Mouse (Mus musculus): ENCODE results near the gene Slc30a9. TPM values are rescaled to one million over a fixed set of nuclear protein-coding genes. Genes with fewer than 3 reads are reported as not detected.

Slc30a9 gene
- polyA plus RNA-seq, 1 experiment from 2014 or later: 149 TPM

- H3K9ac ChIP-seq (replicated peaks; ENCODE audit: low read length): no peak overlapping the region
- no peaks in the 10 kb centered on the region for H3K9me3 ChIP-seq (replicated peaks; ENCODE audit: control insufficient read depth, low read length)
- ATAC-seq (replicated peaks; ENCODE audit: insufficient number of reproducible peaks, low FRiP score, low TSS enrichment, low read depth): no peak
- H3K4me2 ChIP-seq (ENCODE audit: low read depth, low read length): no peak overlapping the region
- no peak overlapping the region for H3K4me3 ChIP-seq (ENCODE audit: low read depth, low read length)
- 95% methylated on average over 9 of the region's 9 CpGs for WGBS
- H3K27ac ChIP-seq (replicated peaks; ENCODE audit: low read depth, low read length): no peak overlapping the region
- no peaks in the 10 kb centered on the region for H3K4me1 ChIP-seq (ENCODE audit: control insufficient read depth, insufficient read depth, low read length)
- no peaks in the 10 kb centered on the region for H3K27me3 ChIP-seq (ENCODE audit: control insufficient read depth, insufficient read depth, low read length)
- no peak for DNase-seq (ENCODE audit: low spot score)
- H3K36me3 ChIP-seq (replicated peaks; ENCODE audit: control insufficient read depth, insufficient read depth, low read depth, low read length): peaks cover under 1% of the 10 kb centered on the region
Measured at GRCm38 (mm10) chr5:67279407-67279806, 27.3 kb upstream of the Slc30a9 start.

- ATAC-seq (replicated peaks; ENCODE audit: insufficient number of reproducible peaks, low FRiP score, low TSS enrichment, low read depth) (no peak), DNase-seq (ENCODE audit: low spot score) (no peak)
- Histone ChIP-seq H3K4me3 (ENCODE audit: low read depth, low read length) (no peak overlapping the region), H3K4me1 (ENCODE audit: control insufficient read depth, insufficient read depth, low read length) (no peaks in the 10 kb centered on the region), H3K9me3 (replicated peaks; ENCODE audit: control insufficient read depth, low read length) (no peaks in the 10 kb centered on the region), H3K27me3 (ENCODE audit: control insufficient read depth, insufficient read depth, low read length) (no peaks in the 10 kb centered on the region), H3K27ac (replicated peaks; ENCODE audit: low read depth, low read length) (no peak overlapping the region), H3K4me2 (ENCODE audit: low read depth, low read length) (no peak overlapping the region), H3K36me3 (replicated peaks; ENCODE audit: control insufficient read depth, insufficient read depth, low read depth, low read length) (peaks cover 4% of the 10 kb centered on the region), H3K9ac (replicated peaks; ENCODE audit: low read length) (no peak overlapping the region)
- 90% methylated on average over 4 of the region's 4 CpGs for WGBS
Measured at GRCm38 (mm10) chr5:67279840-67280239, 26.9 kb upstream of the Slc30a9 start.

GRCm38 (mm10) chr5:67280400-67280799 is 26.4 kb upstream of the Slc30a9 start:
- Histone ChIP-seq H3K36me3 (replicated peaks; ENCODE audit: control insufficient read depth, insufficient read depth, low read depth, low read length) (peaks cover 6% of the 10 kb centered on the region), H3K4me3 (ENCODE audit: low read depth, low read length) (no peak overlapping the region)

GRCm38 (mm10) chr5:67295029-67295428 is 11.7 kb upstream of the Slc30a9 start:
- no peaks in the 10 kb centered on the region for H3K36me3 ChIP-seq (replicated peaks; ENCODE audit: control insufficient read depth, insufficient read depth, low read depth, low read length)
- no peak overlapping the region for H3K4me2 ChIP-seq (ENCODE audit: low read depth, low read length)
- no peaks in the 10 kb centered on the region for H3K4me1 ChIP-seq (ENCODE audit: control insufficient read depth, insufficient read depth, low read length)
- no peak overlapping the region for H3K4me3 ChIP-seq (ENCODE audit: low read depth, low read length)
- no peaks in the 10 kb centered on the region for H3K9me3 ChIP-seq (replicated peaks; ENCODE audit: control insufficient read depth, low read length)
- ATAC-seq (replicated peaks; ENCODE audit: insufficient number of reproducible peaks, low FRiP score, low TSS enrichment, low read depth): no peak
- 77% methylated on average over 3 of the region's 3 CpGs for WGBS
- H3K9ac ChIP-seq (replicated peaks; ENCODE audit: low read length): no peak overlapping the region
- no peaks in the 10 kb centered on the region for H3K27me3 ChIP-seq (ENCODE audit: control insufficient read depth, insufficient read depth, low read length)
- DNase-seq (ENCODE audit: low spot score): no peak
- H3K27ac ChIP-seq (replicated peaks; ENCODE audit: low read depth, low read length): no peak overlapping the region

More at GRCm38 (mm10) chr5:67280400-67280799, 26.4 kb upstream of the Slc30a9 start:
- DNase-seq (ENCODE audit: low spot score) (no peak), ATAC-seq (replicated peaks; ENCODE audit: insufficient number of reproducible peaks, low FRiP score, low TSS enrichment, low read depth) (no peak)
- H3K27ac ChIP-seq (replicated peaks; ENCODE audit: low read depth, low read length): no peak overlapping the region
- H3K9ac ChIP-seq (replicated peaks; ENCODE audit: low read length): no peak overlapping the region
- H3K9me3 ChIP-seq (replicated peaks; ENCODE audit: control insufficient read depth, low read length): no peaks in the 10 kb centered on the region
- no peak overlapping the region for H3K4me2 ChIP-seq (ENCODE audit: low read depth, low read length)
- H3K4me1 ChIP-seq (ENCODE audit: control insufficient read depth, insufficient read depth, low read length): no peaks in the 10 kb centered on the region
- 94% methylated on average over 4 of the region's 4 CpGs for WGBS
- H3K27me3 ChIP-seq (ENCODE audit: control insufficient read depth, insufficient read depth, low read length): no peaks in the 10 kb centered on the region

DNA sequence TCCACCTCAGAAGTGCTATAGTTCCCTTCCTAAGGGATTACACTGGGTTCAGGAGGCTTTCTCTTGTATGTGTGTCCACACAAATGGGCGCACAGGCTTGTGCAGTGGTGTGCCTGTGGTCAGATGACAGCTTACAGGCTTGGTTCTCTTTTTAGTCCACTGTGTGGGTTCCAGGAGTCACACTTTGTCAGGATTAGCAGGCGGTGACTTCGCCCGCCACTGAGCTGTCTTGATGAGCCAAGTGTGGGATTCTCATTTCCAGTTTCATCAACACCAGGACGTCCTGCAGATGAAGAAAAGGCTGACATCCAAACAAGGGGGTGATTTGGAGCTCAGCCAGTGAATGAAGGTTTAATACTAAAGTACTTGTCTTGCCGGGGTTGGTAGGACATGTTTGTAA is 11.1 kb upstream of the Slc30a9 start:
- no peak for ATAC-seq (replicated peaks; ENCODE audit: insufficient number of reproducible peaks, low FRiP score, low TSS enrichment, low read depth)
- H3K9ac ChIP-seq (replicated peaks; ENCODE audit: low read length): no peak overlapping the region
- no peaks in the 10 kb centered on the region for H3K27me3 ChIP-seq (ENCODE audit: control insufficient read depth, insufficient read depth, low read length)
- H3K4me1 ChIP-seq (ENCODE audit: control insufficient read depth, insufficient read depth, low read length): no peaks in the 10 kb centered on the region
- no peak for DNase-seq (ENCODE audit: low spot score)
- no peak overlapping the region for H3K4me3 ChIP-seq (ENCODE audit: low read depth, low read length)
- no peak overlapping the region for H3K4me2 ChIP-seq (ENCODE audit: low read depth, low read length)
- H3K36me3 ChIP-seq (replicated peaks; ENCODE audit: control insufficient read depth, insufficient read depth, low read depth, low read length): no peaks in the 10 kb centered on the region
- WGBS: 86% methylated on average over 6 of the region's 6 CpGs
- no peak overlapping the region for H3K27ac ChIP-seq (replicated peaks; ENCODE audit: low read depth, low read length)
- H3K9me3 ChIP-seq (replicated peaks; ENCODE audit: control insufficient read depth, low read length): no peaks in the 10 kb centered on the region

GRCm38 (mm10) chr5:67296171-67296570 is 10.6 kb upstream of the Slc30a9 start:
- DNase-seq (ENCODE audit: low spot score) (no peak), ATAC-seq (replicated peaks; ENCODE audit: insufficient number of reproducible peaks, low FRiP score, low TSS enrichment, low read depth) (no peak)
- no peak overlapping the region for H3K9ac ChIP-seq (replicated peaks; ENCODE audit: low read length)
- WGBS: 83% methylated on average over 1 of the region's 1 CpGs
- H3K36me3 ChIP-seq (replicated peaks; ENCODE audit: control insufficient read depth, insufficient read depth, low read depth, low read length): no peaks in the 10 kb centered on the region
- no peak overlapping the region for H3K4me2 ChIP-seq (ENCODE audit: low read depth, low read length)
- no peaks in the 10 kb centered on the region for H3K4me1 ChIP-seq (ENCODE audit: control insufficient read depth, insufficient read depth, low read length)
- H3K4me3 ChIP-seq (ENCODE audit: low read depth, low read length): no peak overlapping the region
- H3K27ac ChIP-seq (replicated peaks; ENCODE audit: low read depth, low read length): no peak overlapping the region
- H3K27me3 ChIP-seq (ENCODE audit: control insufficient read depth, insufficient read depth, low read length): no peaks in the 10 kb centered on the region
- no peaks in the 10 kb centered on the region for H3K9me3 ChIP-seq (replicated peaks; ENCODE audit: control insufficient read depth, low read length)

DNA sequence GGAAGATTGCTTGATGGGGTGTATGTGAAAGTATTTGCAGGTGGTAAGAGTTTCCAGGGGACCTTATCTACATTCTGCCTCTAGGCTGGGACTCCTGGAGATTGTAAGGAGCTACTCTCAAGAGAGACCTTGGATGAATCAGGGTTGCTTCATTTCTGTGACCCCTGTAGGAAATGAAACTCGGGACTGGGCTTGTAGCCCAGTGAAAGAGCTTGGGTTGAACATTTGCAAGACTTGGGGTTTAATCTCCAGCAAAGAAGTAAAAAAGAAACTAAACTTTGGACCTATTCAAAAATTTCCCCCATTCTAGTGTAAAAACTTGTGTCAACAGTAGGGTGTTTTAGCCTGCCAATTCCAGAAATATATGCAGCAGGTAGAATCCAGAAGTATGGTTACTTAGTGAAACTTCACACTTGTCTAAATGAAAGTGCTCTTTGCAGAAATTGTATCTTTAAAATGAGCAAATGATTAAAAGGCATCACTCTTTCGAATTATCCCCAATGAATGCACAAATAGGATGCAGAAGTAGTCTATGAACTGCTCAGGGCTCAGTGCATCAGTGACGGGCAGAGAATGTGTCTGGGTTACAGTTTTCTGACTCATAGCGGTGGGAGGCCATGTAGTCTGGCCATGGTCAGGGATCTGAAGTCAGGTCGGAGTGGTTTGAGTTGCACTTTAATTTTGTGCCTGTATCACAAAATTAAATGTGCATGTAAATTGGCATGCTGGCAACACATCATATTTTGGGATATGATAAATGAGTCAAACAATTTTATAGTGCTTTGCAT is 9.5 kb upstream of the Slc30a9 start:
- H3K9me3 ChIP-seq (replicated peaks; ENCODE audit: control insufficient read depth, low read length): no peaks in the 10 kb centered on the region
- no peak overlapping the region for H3K4me2 ChIP-seq (ENCODE audit: low read depth, low read length)
- ATAC-seq (replicated peaks; ENCODE audit: insufficient number of reproducible peaks, low FRiP score, low TSS enrichment, low read depth) (no peak), DNase-seq (ENCODE audit: low spot score) (no peak)
- H3K27me3 ChIP-seq (ENCODE audit: control insufficient read depth, insufficient read depth, low read length): no peaks in the 10 kb centered on the region
- H3K27ac ChIP-seq (replicated peaks; ENCODE audit: low read depth, low read length): no peak overlapping the region
- no peak overlapping the region for H3K4me3 ChIP-seq (ENCODE audit: low read depth, low read length)
- no peaks in the 10 kb centered on the region for H3K4me1 ChIP-seq (ENCODE audit: control insufficient read depth, insufficient read depth, low read length)
- H3K9ac ChIP-seq (replicated peaks; ENCODE audit: low read length): no peak overlapping the region
- WGBS: 89% methylated on average over 5 of the region's 5 CpGs
- H3K36me3 ChIP-seq (replicated peaks; ENCODE audit: control insufficient read depth, insufficient read depth, low read depth, low read length): no peaks in the 10 kb centered on the region

DNA sequence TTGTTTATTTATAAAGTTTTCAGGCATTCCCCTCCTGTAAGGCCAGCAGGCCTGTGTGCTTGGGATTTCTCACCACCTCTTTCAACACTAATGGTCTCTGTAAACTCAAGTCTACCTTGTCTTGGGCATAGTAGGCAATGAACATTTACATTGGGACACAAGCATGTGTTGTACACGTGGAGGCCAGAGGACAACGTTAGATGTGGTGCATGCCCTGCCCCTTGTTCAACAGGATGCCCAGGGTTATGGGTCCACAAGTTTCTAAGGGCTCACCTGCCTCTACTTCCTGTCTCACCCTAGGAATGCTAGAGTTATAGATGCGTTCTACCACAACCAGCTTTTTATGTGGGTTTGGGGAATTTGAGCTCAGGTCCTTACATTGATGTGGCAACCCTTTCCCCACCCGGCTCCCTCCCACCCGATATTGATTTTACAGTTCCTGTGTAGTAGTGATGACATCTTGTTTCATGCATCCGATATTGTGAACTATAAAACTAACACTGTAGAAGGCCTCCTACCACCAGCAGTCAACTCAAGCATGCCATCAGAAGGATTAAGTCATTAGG is 6.8 kb upstream of the Slc30a9 start:
- Histone ChIP-seq H3K27ac (replicated peaks; ENCODE audit: low read depth, low read length) (no peak overlapping the region), H3K4me2 (ENCODE audit: low read depth, low read length) (no peak overlapping the region), H3K36me3 (replicated peaks; ENCODE audit: control insufficient read depth, insufficient read depth, low read depth, low read length) (no peaks in the 10 kb centered on the region), H3K4me1 (ENCODE audit: control insufficient read depth, insufficient read depth, low read length) (no peaks in the 10 kb centered on the region), H3K4me3 (ENCODE audit: low read depth, low read length) (no peak overlapping the region), H3K9ac (replicated peaks; ENCODE audit: low read length) (no peak overlapping the region), H3K27me3 (ENCODE audit: control insufficient read depth, insufficient read depth, low read length) (no peaks in the 10 kb centered on the region), H3K9me3 (replicated peaks; ENCODE audit: control insufficient read depth, low read length) (no peaks in the 10 kb centered on the region)
- WGBS: 91% methylated on average over 6 of the region's 6 CpGs
- ATAC-seq (replicated peaks; ENCODE audit: insufficient number of reproducible peaks, low FRiP score, low TSS enrichment, low read depth) (no peak), DNase-seq (ENCODE audit: low spot score) (no peak)

Data from embryonic facial prominence, embryonic 11.5 days (tissue).